Mouse (Mus musculus): Measurements from ENCODE around the gene Sun2. TPM values are rescaled to one million over a fixed set of nuclear protein-coding genes. Genes with fewer than 3 reads are reported as not detected.
A peak's percentile ranks its signal among the peaks of the same experiment; 100 is the strongest.

Gene Sun2
- polyA plus RNA-seq, 1 experiment from 2014 or later, result 7.8 TPM

DNA sequence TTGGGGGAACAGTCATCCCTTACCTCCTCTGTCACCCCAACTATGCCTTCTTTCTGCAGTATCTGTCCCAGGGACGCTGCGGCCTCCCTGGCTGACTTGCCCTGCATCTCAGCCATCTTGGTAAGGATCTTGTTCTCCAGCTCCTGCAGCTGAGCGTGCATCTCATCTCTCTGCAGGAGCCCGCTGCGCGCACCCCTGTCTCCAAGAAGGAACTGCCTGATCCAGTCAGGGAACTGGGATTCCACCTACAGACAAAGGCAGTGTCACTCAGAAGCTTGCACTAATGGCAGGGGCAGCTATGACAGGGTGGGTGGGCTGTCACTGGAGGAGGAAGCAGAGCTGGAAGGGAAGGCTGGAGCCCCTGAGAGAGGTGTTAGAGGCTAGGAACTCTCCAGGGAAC, 14.5 kb downstream of the Sun2 start:
- H3K36me3 ChIP-seq (ENCODE audit: control insufficient read depth, insufficient read depth, low read length), result peaks cover 83% of the 10 kb centered on the region
- 75% methylated on average over 6 of the region's 6 CpGs for WGBS

DNA sequence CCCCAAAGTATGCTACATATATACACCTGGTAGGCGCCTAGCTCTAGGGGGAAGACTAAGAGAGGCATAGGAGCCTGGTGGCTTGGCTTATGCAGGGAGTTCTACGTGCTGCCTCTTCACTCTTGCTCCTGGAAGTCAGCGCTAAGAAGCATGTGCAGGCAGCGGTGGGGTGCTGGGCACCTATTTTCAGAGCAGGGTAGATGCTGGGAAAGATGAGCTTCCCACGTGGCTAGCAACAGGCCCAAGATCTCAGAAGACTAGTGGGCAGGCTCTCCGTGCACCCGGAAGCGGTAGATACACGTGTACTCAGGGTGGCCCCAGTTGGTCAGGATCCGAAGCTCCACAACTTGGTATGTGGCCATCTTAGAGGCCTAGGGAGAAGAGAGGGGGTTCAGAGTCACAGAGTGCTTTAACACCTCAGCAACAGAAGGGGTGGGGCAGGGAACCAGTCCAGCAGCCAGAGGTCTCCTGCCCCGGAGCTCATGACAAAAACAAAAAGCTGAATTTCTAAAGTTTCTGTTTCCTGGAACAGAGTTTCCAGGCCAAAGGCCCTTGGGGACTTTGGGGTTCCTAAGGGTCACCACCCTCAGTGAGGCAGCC, 17.0 kb downstream of the Sun2 start:
- 95% methylated on average over 11 of the region's 11 CpGs for WGBS

More for the DNA sequence above, 14.5 kb downstream of the Sun2 start:
- H3K4me2 ChIP-seq (ENCODE audit: low read length), result no peak overlapping the region
- H3K9ac ChIP-seq (replicated peaks; ENCODE audit: low read length), result no peak overlapping the region
- DNase-seq (no peak), ATAC-seq (ENCODE audit: low FRiP score, low TSS enrichment) (no peak)
- no peak overlapping the region for H3K27ac ChIP-seq (replicated peaks; ENCODE audit: low read depth, low read length)
- no peaks in the 10 kb centered on the region for H3K27me3 ChIP-seq (ENCODE audit: control insufficient read depth, insufficient read depth, low read length)
- H3K4me3 ChIP-seq (replicated peaks; ENCODE audit: low read depth, low read length), result no peak overlapping the region
- H3K9me3 ChIP-seq (ENCODE audit: control insufficient read depth, low read length), result no peaks in the 10 kb centered on the region
- no peaks in the 10 kb centered on the region for H3K4me1 ChIP-seq (ENCODE audit: control insufficient read depth, insufficient read depth, low read length)

DNA sequence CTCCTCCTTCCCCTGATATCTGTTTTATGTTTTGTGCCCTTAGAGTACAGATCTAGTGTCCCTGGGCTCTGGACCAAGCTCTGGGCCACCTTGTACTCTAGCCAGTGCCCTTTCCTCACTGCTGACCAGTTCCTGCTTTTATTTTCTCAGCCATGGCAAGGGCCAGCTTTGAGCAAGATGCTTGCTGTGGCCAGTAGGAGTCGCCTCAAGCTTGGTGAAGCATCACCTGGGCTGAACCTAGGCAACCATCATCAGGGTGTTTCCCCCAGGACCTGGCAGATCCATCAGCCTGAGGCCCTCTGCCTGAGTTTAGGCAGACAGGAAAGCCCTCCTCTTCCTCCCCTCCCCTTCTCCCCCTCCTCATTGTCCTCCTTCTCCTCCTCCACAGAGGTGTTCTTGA, 18.9 kb downstream of the Sun2 start:
- Histone ChIP-seq H3K27ac (replicated peaks; ENCODE audit: low read depth, low read length) (no peak overlapping the region), H3K4me2 (ENCODE audit: low read length) (no peak overlapping the region), H3K36me3 (ENCODE audit: control insufficient read depth, insufficient read depth, low read length) (peaks cover 76% of the 10 kb centered on the region), H3K9me3 (ENCODE audit: control insufficient read depth, low read length) (no peaks in the 10 kb centered on the region), H3K4me1 (ENCODE audit: control insufficient read depth, insufficient read depth, low read length) (no peaks in the 10 kb centered on the region), H3K27me3 (ENCODE audit: control insufficient read depth, insufficient read depth, low read length) (no peaks in the 10 kb centered on the region), H3K9ac (replicated peaks; ENCODE audit: low read length) (no peak overlapping the region), H3K4me3 (replicated peaks; ENCODE audit: low read depth, low read length) (no peak overlapping the region)
- DNase-seq (peak; percentile 61), ATAC-seq (ENCODE audit: low FRiP score, low TSS enrichment) (no peak)
- WGBS, result 33% methylated on average over 1 of the region's 1 CpGs

More for the DNA sequence above, 17.0 kb downstream of the Sun2 start:
- Histone ChIP-seq H3K9ac (replicated peaks; ENCODE audit: low read length) (no peak overlapping the region), H3K27me3 (ENCODE audit: control insufficient read depth, insufficient read depth, low read length) (no peaks in the 10 kb centered on the region), H3K4me3 (replicated peaks; ENCODE audit: low read depth, low read length) (no peak overlapping the region), H3K27ac (replicated peaks; ENCODE audit: low read depth, low read length) (no peak overlapping the region), H3K9me3 (ENCODE audit: control insufficient read depth, low read length) (no peaks in the 10 kb centered on the region), H3K36me3 (ENCODE audit: control insufficient read depth, insufficient read depth, low read length) (peaks cover 75% of the 10 kb centered on the region), H3K4me1 (ENCODE audit: control insufficient read depth, insufficient read depth, low read length) (no peaks in the 10 kb centered on the region), H3K4me2 (ENCODE audit: low read length) (no peak overlapping the region)
- DNase-seq (no peak), ATAC-seq (ENCODE audit: low FRiP score, low TSS enrichment) (no peak)

DNA sequence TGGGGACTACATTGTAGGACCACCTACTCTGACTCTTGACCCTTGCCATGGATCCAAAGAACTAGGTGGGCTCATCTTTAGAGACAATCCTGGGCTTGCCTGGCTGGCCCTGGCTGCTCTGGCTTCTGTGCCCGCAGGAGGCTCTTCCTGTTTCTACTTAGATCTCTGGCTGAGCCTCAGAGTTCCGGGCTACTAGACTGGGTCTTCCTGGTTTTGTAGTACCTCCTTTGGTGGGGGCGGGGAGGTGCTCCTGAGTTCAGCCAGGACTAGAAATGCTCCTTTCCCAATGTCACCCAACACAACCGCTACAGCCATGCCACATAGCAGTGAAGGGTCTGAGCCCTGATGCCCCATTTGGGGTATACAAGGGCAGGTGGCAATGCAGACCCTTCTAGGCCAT, 21.5 kb downstream of the Sun2 start:
- WGBS, result 87% methylated on average over 4 of the region's 4 CpGs
- Histone ChIP-seq H3K4me3 (replicated peaks; ENCODE audit: low read depth, low read length) (no peak overlapping the region), H3K27ac (replicated peaks; ENCODE audit: low read depth, low read length) (no peak overlapping the region; the same call in 1 of the 2 replicates), H3K9ac (replicated peaks; ENCODE audit: low read length) (no peak overlapping the region), H3K36me3 (ENCODE audit: control insufficient read depth, insufficient read depth, low read length) (peaks cover 74% of the 10 kb centered on the region), H3K4me2 (ENCODE audit: low read length) (no peak overlapping the region), H3K4me1 (ENCODE audit: control insufficient read depth, insufficient read depth, low read length) (no peaks in the 10 kb centered on the region), H3K9me3 (ENCODE audit: control insufficient read depth, low read length) (no peaks in the 10 kb centered on the region), H3K27me3 (ENCODE audit: control insufficient read depth, insufficient read depth, low read length) (no peaks in the 10 kb centered on the region)
- no peak for ATAC-seq (ENCODE audit: low FRiP score, low TSS enrichment)
- DNase-seq, result no peak

DNA sequence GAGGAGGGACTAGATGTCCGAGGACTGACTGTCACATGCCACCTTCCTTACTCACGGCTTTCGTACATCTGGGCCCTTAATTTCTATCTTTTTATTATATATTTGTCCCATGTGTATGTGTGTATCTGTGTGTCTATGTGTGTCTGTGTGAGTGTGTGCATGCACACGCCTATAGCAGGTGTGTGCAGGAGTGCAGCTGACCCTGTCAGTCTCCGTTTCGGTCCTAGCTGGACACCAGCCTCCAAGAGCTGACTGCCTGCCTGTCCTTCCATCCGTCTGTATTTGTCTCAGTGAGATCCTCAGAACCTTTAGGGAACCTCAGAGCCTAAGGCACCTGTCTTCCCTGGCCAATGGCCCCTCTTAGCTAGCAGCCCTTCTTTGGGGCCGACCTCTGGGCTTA, 22.1 kb downstream of the Sun2 start:
- Histone ChIP-seq H3K27me3 (ENCODE audit: control insufficient read depth, insufficient read depth, low read length) (no peaks in the 10 kb centered on the region), H3K27ac (replicated peaks; ENCODE audit: low read depth, low read length) (no peak overlapping the region; the same call in 1 of the 2 replicates), H3K9me3 (ENCODE audit: control insufficient read depth, low read length) (no peaks in the 10 kb centered on the region), H3K4me1 (ENCODE audit: control insufficient read depth, insufficient read depth, low read length) (no peaks in the 10 kb centered on the region), H3K9ac (replicated peaks; ENCODE audit: low read length) (no peak overlapping the region), H3K36me3 (ENCODE audit: control insufficient read depth, insufficient read depth, low read length) (peaks cover 74% of the 10 kb centered on the region), H3K4me2 (ENCODE audit: low read length) (no peak overlapping the region), H3K4me3 (replicated peaks; ENCODE audit: low read depth, low read length) (no peak overlapping the region)
- no peak for DNase-seq
- 92% methylated on average over 8 of the region's 8 CpGs for WGBS
- ATAC-seq (ENCODE audit: low FRiP score, low TSS enrichment), result no peak

DNA sequence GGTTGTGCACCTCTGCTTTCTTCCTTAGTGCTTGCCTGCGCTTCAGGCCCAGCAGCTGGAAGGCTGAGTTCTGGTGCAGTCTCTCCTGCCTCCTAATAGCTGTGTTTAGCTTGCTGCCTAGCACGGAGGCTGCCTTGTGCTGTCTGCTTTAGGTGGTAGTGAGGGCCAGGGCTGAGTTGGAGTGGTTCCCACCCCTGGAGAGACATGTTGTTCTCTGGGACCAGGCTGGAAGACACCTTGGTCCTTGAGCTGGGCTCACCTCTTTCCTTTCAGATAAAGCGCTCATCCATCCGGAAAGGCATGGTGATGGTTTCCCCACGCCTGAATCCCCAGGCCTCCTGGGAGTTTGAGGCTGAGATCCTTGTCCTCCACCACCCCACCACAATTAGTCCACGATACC, 25.6 kb downstream of the Sun2 start:
- H3K4me1 ChIP-seq (ENCODE audit: control insufficient read depth, insufficient read depth, low read length), result no peaks in the 10 kb centered on the region
- H3K4me2 ChIP-seq (ENCODE audit: low read length), result no peak overlapping the region
- DNase-seq (no peak), ATAC-seq (ENCODE audit: low FRiP score, low TSS enrichment) (no peak)
- no peaks in the 10 kb centered on the region for H3K9me3 ChIP-seq (ENCODE audit: control insufficient read depth, low read length)
- no peak overlapping the region for H3K4me3 ChIP-seq (replicated peaks; ENCODE audit: low read depth, low read length)
- WGBS, result 89% methylated on average over 6 of the region's 6 CpGs
- peaks cover 92% of the 10 kb centered on the region for H3K36me3 ChIP-seq (ENCODE audit: control insufficient read depth, insufficient read depth, low read length)
- H3K27ac ChIP-seq (replicated peaks; ENCODE audit: low read depth, low read length), result no peak overlapping the region
- no peak overlapping the region for H3K9ac ChIP-seq (replicated peaks; ENCODE audit: low read length)
- no peaks in the 10 kb centered on the region for H3K27me3 ChIP-seq (ENCODE audit: control insufficient read depth, insufficient read depth, low read length)

DNA sequence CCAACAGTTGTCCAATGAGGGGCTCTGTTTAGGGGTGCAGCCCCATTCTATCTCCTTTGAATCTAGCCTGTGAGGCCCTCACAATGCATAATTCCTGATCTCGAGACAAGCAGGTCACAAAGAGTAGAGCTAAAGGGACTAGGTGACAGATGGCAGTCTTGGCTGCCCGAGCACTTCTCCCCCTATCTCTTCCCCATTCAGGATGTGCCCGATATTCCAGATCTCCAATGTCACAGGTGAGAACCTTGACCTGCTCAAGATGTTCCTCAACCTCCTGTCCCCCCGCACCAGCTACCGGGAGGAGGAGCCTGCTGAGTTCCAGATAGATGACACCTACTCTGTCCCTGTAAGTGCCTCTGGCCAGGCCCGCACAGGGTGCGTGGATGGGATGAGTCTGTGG, 26.7 kb downstream of the Sun2 start:
- no peak for DNase-seq
- WGBS, result 98% methylated on average over 7 of the region's 7 CpGs
- Histone ChIP-seq H3K9ac (replicated peaks; ENCODE audit: low read length) (no peak overlapping the region), H3K27me3 (ENCODE audit: control insufficient read depth, insufficient read depth, low read length) (no peaks in the 10 kb centered on the region), H3K4me1 (ENCODE audit: control insufficient read depth, insufficient read depth, low read length) (no peaks in the 10 kb centered on the region), H3K4me3 (replicated peaks; ENCODE audit: low read depth, low read length) (no peak overlapping the region), H3K36me3 (ENCODE audit: control insufficient read depth, insufficient read depth, low read length) (peaks cover 95% of the 10 kb centered on the region), H3K9me3 (ENCODE audit: control insufficient read depth, low read length) (no peaks in the 10 kb centered on the region), H3K4me2 (ENCODE audit: low read length) (no peak overlapping the region), H3K27ac (replicated peaks; ENCODE audit: low read depth, low read length) (no peak overlapping the region)
- ATAC-seq (ENCODE audit: low FRiP score, low TSS enrichment), result no peak

DNA sequence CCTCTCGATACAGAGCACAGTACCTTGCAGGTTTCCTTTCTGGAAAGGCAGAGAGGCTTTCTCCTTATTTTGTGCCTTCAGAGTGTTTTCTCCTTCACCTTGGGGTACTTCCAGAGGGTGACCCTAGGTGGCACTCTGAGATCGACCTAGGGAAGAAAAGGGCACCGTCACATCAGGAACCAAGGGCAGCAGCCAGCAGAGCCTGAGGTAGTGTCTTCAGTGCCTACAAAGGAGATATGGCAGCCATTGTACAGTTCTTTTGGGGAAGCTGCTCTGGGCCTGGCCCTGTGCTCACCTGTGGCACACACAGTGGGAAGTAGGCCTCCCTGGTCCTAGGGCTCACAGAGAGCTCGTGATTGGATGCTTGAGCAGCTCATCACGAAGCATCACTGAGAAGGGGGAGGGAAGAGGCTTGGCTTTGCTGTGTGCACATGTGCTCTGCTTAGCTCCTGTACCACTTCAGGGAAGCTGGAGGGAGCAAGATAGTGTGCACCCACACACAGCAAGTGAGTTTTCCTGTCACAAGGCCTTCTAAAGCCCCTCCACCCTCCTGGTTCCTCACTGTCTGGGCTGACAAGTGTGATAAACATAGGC, 34.0 kb downstream of the Sun2 start:
- H3K27ac ChIP-seq (replicated peaks; ENCODE audit: low read depth, low read length), result no peak overlapping the region
- ATAC-seq (ENCODE audit: low FRiP score, low TSS enrichment), result no peak
- H3K4me1 ChIP-seq (ENCODE audit: control insufficient read depth, insufficient read depth, low read length), result no peaks in the 10 kb centered on the region
- no peaks in the 10 kb centered on the region for H3K9me3 ChIP-seq (ENCODE audit: control insufficient read depth, low read length)
- no peak overlapping the region for H3K4me3 ChIP-seq (replicated peaks; ENCODE audit: low read depth, low read length)
- peaks cover 62% of the 10 kb centered on the region for H3K36me3 ChIP-seq (ENCODE audit: control insufficient read depth, insufficient read depth, low read length)
- no peak overlapping the region for H3K4me2 ChIP-seq (ENCODE audit: low read length)
- no peak for DNase-seq
- no peak overlapping the region for H3K9ac ChIP-seq (replicated peaks; ENCODE audit: low read length)
- 91% methylated on average over 5 of the region's 5 CpGs for WGBS
- H3K27me3 ChIP-seq (ENCODE audit: control insufficient read depth, insufficient read depth, low read length), result no peaks in the 10 kb centered on the region

DNA sequence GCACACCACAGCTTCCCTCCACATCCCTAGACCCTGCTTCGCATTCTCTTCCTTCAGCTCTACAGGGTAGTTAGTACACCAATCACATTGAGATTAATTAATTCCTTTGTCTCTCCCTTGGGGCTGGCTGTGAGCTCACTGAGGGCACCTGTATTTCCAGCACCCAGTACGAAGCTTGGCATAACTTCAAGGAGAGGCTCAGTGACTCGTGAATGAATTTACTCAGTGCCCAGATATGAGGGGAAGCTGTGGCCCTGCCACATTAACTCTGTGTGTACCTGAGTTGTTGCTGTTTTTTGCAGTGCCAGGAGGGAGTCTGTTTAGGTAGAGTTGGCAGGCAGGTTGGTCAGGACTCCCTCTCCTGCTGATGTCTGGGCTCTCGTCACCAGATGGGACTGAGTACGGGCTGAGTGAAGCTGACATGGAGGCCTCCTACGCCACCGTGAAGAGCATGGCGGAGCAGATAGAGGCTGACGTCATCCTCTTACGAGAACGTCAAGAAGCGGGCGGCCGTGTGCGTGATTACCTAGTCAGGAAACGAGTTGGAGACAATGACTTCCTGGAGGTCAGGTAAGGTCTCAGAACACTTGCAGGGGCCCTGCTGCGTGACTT, 35.6 kb downstream of the Sun2 start:
- Histone ChIP-seq H3K27ac (replicated peaks; ENCODE audit: low read depth, low read length) (no peak overlapping the region), H3K36me3 (ENCODE audit: control insufficient read depth, insufficient read depth, low read length) (peaks cover 47% of the 10 kb centered on the region), H3K9me3 (ENCODE audit: control insufficient read depth, low read length) (no peaks in the 10 kb centered on the region), H3K27me3 (ENCODE audit: control insufficient read depth, insufficient read depth, low read length) (no peaks in the 10 kb centered on the region), H3K4me2 (ENCODE audit: low read length) (no peak overlapping the region), H3K9ac (replicated peaks; ENCODE audit: low read length) (no peak overlapping the region), H3K4me1 (ENCODE audit: control insufficient read depth, insufficient read depth, low read length) (no peaks in the 10 kb centered on the region), H3K4me3 (replicated peaks; ENCODE audit: low read depth, low read length) (no peak overlapping the region)
- WGBS, result 91% methylated on average over 17 of the region's 17 CpGs
- ATAC-seq (ENCODE audit: low FRiP score, low TSS enrichment), result no peak
- DNase-seq, result no peak
